34 mouse cellular contexts compared by ENCODE assay signal in the genomic region with DNA sequence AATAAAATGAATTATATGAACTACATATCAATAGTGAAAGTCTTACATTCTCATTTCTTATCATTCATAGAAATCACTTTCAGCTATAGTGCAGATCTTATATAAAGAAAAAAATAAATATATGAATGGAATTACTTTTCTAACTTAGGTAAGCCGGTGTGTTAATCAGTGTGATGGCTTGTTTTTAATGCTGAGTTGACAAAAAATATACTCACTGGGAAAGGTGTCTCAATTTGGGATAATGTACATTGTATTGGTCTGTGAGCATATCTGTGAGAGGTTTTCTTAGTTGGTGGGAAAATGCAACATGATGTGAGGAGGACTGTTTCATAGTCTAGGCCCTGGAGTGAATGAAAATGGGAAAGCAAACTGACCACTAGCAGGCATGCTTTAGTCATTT.
"Had no signal": no experiment of that assay in that cellular context is flagged by ENCODE, and none has a peak within 500 bp of the region (broad histone marks: within the 10 kb centered on the region; RNA-seq: fewer than 3 reads in every experiment).

No protein-coding gene starts in this region.

- H3K9me3 ChIP-seq: heart, embryonic 12.5 days; heart, embryonic 13.5 days; heart, embryonic 15.5 days; hindbrain, embryonic 10.5 days; hindbrain, embryonic 12.5 days; hindbrain, embryonic 13.5 days; hindbrain, embryonic 15.5 days; intestine, embryonic 15.5 days; kidney, embryonic 15.5 days had no signal

- ATAC-seq: hindbrain, embryonic 16.5 days; hindbrain, postnatal 0 days; inflammation-experienced regulatory T-cells, adult 6 months; intestine, embryonic 15.5 days; intestine, embryonic 16.5 days; intestine, postnatal 0 days had no signal

- H3K9ac ChIP-seq: heart, embryonic 12.5 days; heart, embryonic 13.5 days; heart, embryonic 15.5 days; hindbrain, embryonic 12.5 days; hindbrain, embryonic 13.5 days; hindbrain, embryonic 14.5 days; hindbrain, embryonic 15.5 days; intestine, embryonic 15.5 days; kidney, embryonic 15.5 days had no signal

- H3K4me2 ChIP-seq: heart, embryonic 12.5 days; heart, embryonic 13.5 days; heart, embryonic 15.5 days; hindbrain, embryonic 12.5 days; hindbrain, embryonic 13.5 days; hindbrain, embryonic 14.5 days; hindbrain, embryonic 15.5 days; intestine, embryonic 15.5 days; kidney, embryonic 15.5 days had no signal

- H3K27ac ChIP-seq: heart, embryonic 13.5 days; heart, embryonic 15.5 days; hindbrain, embryonic 10.5 days; hindbrain, embryonic 12.5 days; hindbrain, embryonic 13.5 days; hindbrain, embryonic 14.5 days; hindbrain, embryonic 15.5 days; hindbrain, postnatal 0 days; intestine, embryonic 15.5 days; kidney, embryonic 15.5 days; kidney, postnatal 0 days; layer of hippocampus, adult 2 months; left cerebral cortex, adult 2 months had no signal

- H3K36me3 ChIP-seq: heart, embryonic 12.5 days; heart, embryonic 13.5 days; heart, embryonic 15.5 days; hindbrain, embryonic 10.5 days; hindbrain, embryonic 12.5 days; hindbrain, embryonic 13.5 days; hindbrain, embryonic 15.5 days; intestine, embryonic 15.5 days; kidney, embryonic 15.5 days had no signal

- DNase-seq: heart, postnatal 10 days; heart, postnatal 14 days; heart, postnatal 36 days; heart, postnatal 4 days; kidney, adult 11 months; kidney, adult 18-20 months; kidney, adult 2 months; kidney, adult 8-10 months; kidney, adult 9 months; kidney, postnatal 10 days; kidney, postnatal 14 days; kidney, postnatal 25 days; kidney, postnatal 36 days; kidney, postnatal 4 days; layer of hippocampus, adult 9-11 months; layer of hippocampus, postnatal 36 days had no signal

- H3K4me3 ChIP-seq: heart, embryonic 12.5 days; heart, embryonic 13.5 days; heart, embryonic 15.5 days; hindbrain, embryonic 10.5 days; hindbrain, embryonic 12.5 days; hindbrain, embryonic 13.5 days; hindbrain, embryonic 15.5 days; intestine, embryonic 15.5 days; kidney, embryonic 15.5 days; layer of hippocampus, adult 2 months; left cerebral cortex, adult 2 months had no signal

- H3K4me1 ChIP-seq: heart, embryonic 12.5 days; heart, embryonic 13.5 days; heart, embryonic 15.5 days; hindbrain, embryonic 10.5 days; hindbrain, embryonic 12.5 days; hindbrain, embryonic 13.5 days; hindbrain, embryonic 15.5 days; intestine, embryonic 15.5 days; kidney, embryonic 15.5 days had no signal

- H3K27me3 ChIP-seq: heart, embryonic 12.5 days; heart, embryonic 13.5 days; heart, embryonic 15.5 days; hindbrain, embryonic 12.5 days; hindbrain, embryonic 13.5 days; hindbrain, embryonic 15.5 days; intestine, embryonic 15.5 days; kidney, embryonic 15.5 days had no signal
